Mouse (Mus musculus): ENCODE results near the gene Adamts8.

The Adamts8 gene

GRCm38 (mm10) chr9:30993106-30993505 is 50.7 kb downstream of the Adamts8 start:
- no peak for DNase-seq

- DNase-seq = no peak
These were observed 54.5 kb downstream of the Adamts8 start for GRCm38 (mm10) chr9:30996590-30997562.

- DNase-seq = no peak
These were observed 58.3 kb downstream of the Adamts8 start for GRCm38 (mm10) chr9:31000641-31001040.

- no peak for DNase-seq
These were observed 60.2 kb downstream of the Adamts8 start for GRCm38 (mm10) chr9:31002528-31002927.

GRCm38 (mm10) chr9:31009334-31009733 is 67.0 kb downstream of the Adamts8 start:
- no peak for DNase-seq

- DNase-seq = no peak
These were observed 67.7 kb downstream of the Adamts8 start for GRCm38 (mm10) chr9:31010040-31010439.

- no peak for DNase-seq
These were observed 68.4 kb downstream of the Adamts8 start for GRCm38 (mm10) chr9:31010749-31011148.

- no peak for DNase-seq
These were observed 69.2 kb downstream of the Adamts8 start for GRCm38 (mm10) chr9:31011533-31011932.

- no peak for DNase-seq
These were observed 70.3 kb downstream of the Adamts8 start for GRCm38 (mm10) chr9:31012674-31013073.

- DNase-seq = no peak
These were observed 71.1 kb downstream of the Adamts8 start for GRCm38 (mm10) chr9:31013415-31013814.
